Mouse (Mus musculus) neural tube, embryonic 13.5 days (tissue): ENCODE data around the gene Tarsl2. TPM values are rescaled to one million over a fixed set of nuclear protein-coding genes. Genes with fewer than 3 reads are reported as not detected.

Source experiments
- ATAC-seq: fragments of 200-750 bp; cut with Nextera tagmentation; 2 replicates; pipeline ENCODE4 v1.8.0; 2017; ENCODE audit warnings: low read depth, mild to moderate bottlenecking, moderate TSS enrichment, moderate library complexity
- H3K27ac ChIP-seq: fragments of 300-500 bp; sonication (generic); replicated peaks from 2 replicates; pipeline ENCODE4 v1.5.1; 2015; ENCODE audit warnings: moderate library complexity, mild to moderate bottlenecking, inconsistent platforms
- H3K27me3 ChIP-seq: fragments of 300-500 bp; sonication (generic); 2 replicates; pipeline ENCODE4 v1.6.1; 2015; ENCODE audit warnings: mild to moderate bottlenecking, inconsistent platforms
- H3K36me3 ChIP-seq: fragments of 300-500 bp; sonication (generic); 2 replicates; pipeline ENCODE4 v1.6.1; 2015; ENCODE audit warnings: mild to moderate bottlenecking, inconsistent platforms
- H3K4me1 ChIP-seq: fragments of 300-500 bp; sonication (generic); replicated peaks from 2 replicates; pipeline ENCODE4 v1.6.1; 2015; ENCODE audit warnings: inconsistent platforms
- H3K4me2 ChIP-seq: fragments of 300-500 bp; sonication (generic); 2 replicates; pipeline ENCODE4 v1.6.1; 2015; ENCODE audit warnings: inconsistent platforms, mild to moderate bottlenecking, moderate library complexity
- H3K4me3 ChIP-seq: fragments of 300-500 bp; sonication (generic); 2 replicates; pipeline ENCODE4 v1.5.1; 2015; ENCODE audit warnings: mild to moderate bottlenecking, inconsistent platforms
- H3K9ac ChIP-seq: fragments of 300-500 bp; sonication (generic); 2 replicates; pipeline ENCODE4 v1.6.1; 2015; ENCODE audit warnings: moderate library complexity, mild to moderate bottlenecking, inconsistent platforms
- H3K9me3 ChIP-seq: fragments of 300-500 bp; sonication (generic); 2 replicates; pipeline ENCODE4 v1.6.1; 2016; ENCODE audit warnings: inconsistent platforms
- WGBS: fragments of 180-500 bp; shearing (Covaris S2); methylation state at CpG from one replicate; pipeline ENCODE4 v1.1.7; 2015; 5-methylcytosine and 5-hydroxymethylcytosine counted together
- polyA plus RNA-seq: library from polyadenylated mRNA; unstranded; fragments of >200 nt; fragmentation: Nextera tagmentation; extraction: Ambion mirVana; gene quantifications from 2 replicates; pipeline ENCODE4 v1.2.1, GENCODE M21; 2015

Gene Tarsl2
- polyA plus RNA-seq, 1 experiment from 2014 or later = 13.3 TPM

- peaks cover 47% of the 10 kb centered on the region for H3K36me3 ChIP-seq
- 92% methylated on average over 14 of the region's 14 CpGs for WGBS
Measured at GRCm38 (mm10) chr7:65663886-65664285, 19.2 kb downstream of the Tarsl2 start.

GRCm38 (mm10) chr7:65667491-65667890 lies 22.8 kb downstream of the Tarsl2 start:
- no peaks in the 10 kb centered on the region for H3K9me3 ChIP-seq
- peaks cover 55% of the 10 kb centered on the region for H3K36me3 ChIP-seq
- 94% methylated on average over 6 of the region's 6 CpGs for WGBS
- no peak overlapping the region for H3K4me3 ChIP-seq
- H3K4me2 ChIP-seq = no peak overlapping the region
- ATAC-seq = no peak
- H3K9ac ChIP-seq = no peak overlapping the region
- no peaks in the 10 kb centered on the region for H3K27me3 ChIP-seq
- H3K27ac ChIP-seq = no peak overlapping the region
- H3K4me1 ChIP-seq = no peaks in the 10 kb centered on the region

More at GRCm38 (mm10) chr7:65663886-65664285, 19.2 kb downstream of the Tarsl2 start:
- no peaks in the 10 kb centered on the region for H3K4me1 ChIP-seq
- H3K9me3 ChIP-seq = no peaks in the 10 kb centered on the region
- no peak overlapping the region for H3K4me2 ChIP-seq
- ATAC-seq = no peak
- no peak overlapping the region for H3K27ac ChIP-seq
- no peak overlapping the region for H3K4me3 ChIP-seq
- H3K9ac ChIP-seq = no peak overlapping the region
- H3K27me3 ChIP-seq = no peaks in the 10 kb centered on the region

GRCm38 (mm10) chr7:65678050-65678449 lies 33.4 kb downstream of the Tarsl2 start:
- Histone ChIP-seq H3K9ac (no peak overlapping the region), H3K4me2 (no peak overlapping the region), H3K9me3 (no peaks in the 10 kb centered on the region), H3K27ac (no peak overlapping the region), H3K27me3 (no peaks in the 10 kb centered on the region), H3K4me3 (no peak overlapping the region), H3K4me1 (no peaks in the 10 kb centered on the region), H3K36me3 (peaks cover 31% of the 10 kb centered on the region)
- ATAC-seq = no peak
- 83% methylated on average over 10 of the region's 10 CpGs for WGBS

- peaks cover 28% of the 10 kb centered on the region for H3K36me3 ChIP-seq
- H3K9me3 ChIP-seq = no peaks in the 10 kb centered on the region
- no peak overlapping the region for H3K4me3 ChIP-seq
- no peak overlapping the region for H3K27ac ChIP-seq
- no peak for ATAC-seq
- H3K4me1 ChIP-seq = no peaks in the 10 kb centered on the region
- no peak overlapping the region for H3K9ac ChIP-seq
- whole genome bisulfite sequencing = 77% methylated on average over 7 of the region's 7 CpGs
- H3K4me2 ChIP-seq = no peak overlapping the region
- no peaks in the 10 kb centered on the region for H3K27me3 ChIP-seq
Measured at GRCm38 (mm10) chr7:65678900-65679595, 34.4 kb downstream of the Tarsl2 start.

GRCm38 (mm10) chr7:65681166-65681565 lies 36.5 kb downstream of the Tarsl2 start:
- H3K4me1 ChIP-seq = peaks cover 5% of the 10 kb centered on the region
- H3K4me3 ChIP-seq = no peak overlapping the region
- H3K9ac ChIP-seq = no peak overlapping the region
- no peak for ATAC-seq
- H3K4me2 ChIP-seq = no peak overlapping the region
- H3K27me3 ChIP-seq = no peaks in the 10 kb centered on the region
- 82% methylated on average over 5 of the region's 5 CpGs for WGBS
- H3K27ac ChIP-seq = no peak overlapping the region
- no peaks in the 10 kb centered on the region for H3K9me3 ChIP-seq
- H3K36me3 ChIP-seq = peaks cover 19% of the 10 kb centered on the region; the same call in 1 of the 2 replicates

- Histone ChIP-seq H3K27me3 (no peaks in the 10 kb centered on the region), H3K9ac (no peak overlapping the region), H3K36me3 (peaks cover 20% of the 10 kb centered on the region), H3K9me3 (no peaks in the 10 kb centered on the region), H3K27ac (peak overlapping the region; percentile 35; the same call in 1 of the 2 replicates), H3K4me2 (no peak overlapping the region), H3K4me3 (no peak overlapping the region), H3K4me1 (peaks cover 5% of the 10 kb centered on the region)
- ATAC-seq = no peak
- WGBS = 51% methylated on average over 7 of the region's 7 CpGs
Measured at GRCm38 (mm10) chr7:65684256-65684835, 39.6 kb downstream of the Tarsl2 start.

- H3K9me3 ChIP-seq = no peaks in the 10 kb centered on the region
- no peaks in the 10 kb centered on the region for H3K27me3 ChIP-seq
- no peak for ATAC-seq
- 89% methylated on average over 9 of the region's 9 CpGs for WGBS
- H3K4me1 ChIP-seq = peaks cover 5% of the 10 kb centered on the region
- H3K27ac ChIP-seq = no peak overlapping the region
- H3K4me2 ChIP-seq = no peak overlapping the region
- peaks cover 24% of the 10 kb centered on the region for H3K36me3 ChIP-seq
- no peak overlapping the region for H3K9ac ChIP-seq
- no peak overlapping the region for H3K4me3 ChIP-seq
Measured at GRCm38 (mm10) chr7:65686664-65687063, 42.0 kb downstream of the Tarsl2 start.

GRCm38 (mm10) chr7:65690869-65691268 lies 46.2 kb downstream of the Tarsl2 start, which contains the start of gene Tm2d3:
Tm2d3 (plus strand) TSS chr7:65691169.
- no peaks in the 10 kb centered on the region for H3K9me3 ChIP-seq
- no peak within 1 kb of the TSS for H3K4me3 ChIP-seq
- whole genome bisulfite sequencing = 93% methylated on average over 7 of the region's 7 CpGs
- no peak within 1 kb of the TSS for H3K9ac ChIP-seq
- H3K27ac ChIP-seq = no peak within 1 kb of the TSS
- no peak within 1 kb of the TSS for H3K4me2 ChIP-seq
- peaks cover 26% of the 10 kb centered on the region for H3K4me1 ChIP-seq
- peaks cover 26% of the 10 kb centered on the region for H3K36me3 ChIP-seq
- no peak for ATAC-seq
- no peaks in the 10 kb centered on the region for H3K27me3 ChIP-seq

- no peaks in the 10 kb centered on the region for H3K27me3 ChIP-seq
- peak overlapping the region; percentile 67; the same call in 1 of the 2 replicates for H3K4me2 ChIP-seq
- H3K36me3 ChIP-seq = peaks cover 32% of the 10 kb centered on the region
- H3K9ac ChIP-seq = no peak overlapping the region
- H3K9me3 ChIP-seq = no peaks in the 10 kb centered on the region
- H3K27ac ChIP-seq = no peak overlapping the region
- ATAC-seq = no peak
- 77% methylated on average over 8 of the region's 8 CpGs for WGBS
- no peak overlapping the region for H3K4me3 ChIP-seq
- H3K4me1 ChIP-seq = peaks cover 26% of the 10 kb centered on the region
Measured at GRCm38 (mm10) chr7:65691929-65692605, 47.4 kb downstream of the Tarsl2 start.

GRCm38 (mm10) chr7:65692883-65693282 lies 48.2 kb downstream of the Tarsl2 start:
- H3K4me2 ChIP-seq = peak overlapping the region; percentile 67
- peak; percentile 73 for ATAC-seq
- H3K4me3 ChIP-seq = peak overlapping the region; percentile 64
- peak overlapping the region; percentile 68 for H3K9ac ChIP-seq
- H3K9me3 ChIP-seq = no peaks in the 10 kb centered on the region
- no peaks in the 10 kb centered on the region for H3K27me3 ChIP-seq
- peaks cover 26% of the 10 kb centered on the region for H3K4me1 ChIP-seq
- peak overlapping the region; percentile 82 for H3K27ac ChIP-seq
- H3K36me3 ChIP-seq = peaks cover 37% of the 10 kb centered on the region
- WGBS = 4% methylated on average over 10 of the region's 10 CpGs

GRCm38 (mm10) chr7:65693301-65693821 lies 48.7 kb downstream of the Tarsl2 start:
- H3K4me2 ChIP-seq = peak overlapping the region; percentile 67
- H3K27ac ChIP-seq = peak overlapping the region; percentile 82
- peaks cover 26% of the 10 kb centered on the region for H3K4me1 ChIP-seq
- peak; percentile 96 for ATAC-seq
- 0% methylated on average over 51 of the region's 52 CpGs for WGBS
- no peaks in the 10 kb centered on the region for H3K9me3 ChIP-seq
- peak overlapping the region; percentile 64 for H3K4me3 ChIP-seq
- no peaks in the 10 kb centered on the region for H3K27me3 ChIP-seq
- H3K36me3 ChIP-seq = peaks cover 37% of the 10 kb centered on the region
- peak overlapping the region; percentile 84 for H3K9ac ChIP-seq

- WGBS = 47% methylated on average over 2 of the region's 2 CpGs
- Histone ChIP-seq H3K27ac (no peak overlapping the region), H3K9ac (no peak overlapping the region), H3K4me1 (peaks cover 26% of the 10 kb centered on the region), H3K36me3 (peaks cover 61% of the 10 kb centered on the region), H3K9me3 (no peaks in the 10 kb centered on the region), H3K27me3 (no peaks in the 10 kb centered on the region), H3K4me2 (no peak overlapping the region), H3K4me3 (no peak overlapping the region)
- no peak for ATAC-seq
Measured at GRCm38 (mm10) chr7:65696450-65696849, 51.8 kb downstream of the Tarsl2 start.
